Comparison of ENCODE assay signal across 9 mouse cellular contexts in genomic region chr3:38663023-38663422, GRCm38 (mm10).
A peak's percentile ranks its signal among the peaks of the same experiment; 100 is the strongest.
DNase-seq lines count a peak whose midpoint lies in the region; ATAC-seq and TF ChIP-seq lines count a peak whose summit lies in the region.
"Had no signal": no experiment of that assay in that cellular context is flagged by ENCODE, and none has a peak within 500 bp of the region (broad histone marks: within the 10 kb centered on the region; RNA-seq: fewer than 3 reads in every experiment).

No protein-coding gene starts in this region.

- H3K27me3 ChIP-seq in kidney, postnatal 0 days (ENCODE audit: insufficient read depth, low read length): no peaks in the 10 kb centered on the region
- H3K27me3 ChIP-seq: forebrain, embryonic 15.5 days; hindbrain, embryonic 15.5 days had no signal

- no peak overlapping the region for H3K27ac ChIP-seq in kidney, postnatal 0 days
- H3K27ac ChIP-seq: forebrain, embryonic 15.5 days had no signal

- no peaks in the 10 kb centered on the region for H3K9me3 ChIP-seq in kidney, postnatal 0 days (replicated peaks; ENCODE audit: low read length)
- H3K9me3 ChIP-seq: forebrain, embryonic 15.5 days; hindbrain, embryonic 15.5 days had no signal

- TF ChIP-seq CTCF in kidney, postnatal 0 days (IDR thresholded peaks at IDR 0.05; ENCODE audit: low read depth): peak; percentile 57

- no peak overlapping the region for H3K4me3 ChIP-seq in kidney, postnatal 0 days (replicated peaks; ENCODE audit: low read depth, low read length)
- H3K4me3 ChIP-seq: forebrain, embryonic 15.5 days had no signal

- H3K9ac ChIP-seq in kidney, postnatal 0 days (ENCODE audit: low read depth, low read length): no peak overlapping the region
- H3K9ac ChIP-seq: forebrain, embryonic 15.5 days had no signal

- peaks cover 4% of the 10 kb centered on the region; the same call in 1 of the 2 replicates for H3K4me1 ChIP-seq in kidney, postnatal 0 days (replicated peaks; ENCODE audit: insufficient read depth, low read length)

- no peak for DNase-seq in kidney, postnatal 0 days (ENCODE audit: low spot score)
- DNase-seq in kidney, adult 8-10 months: no peak
- peak; percentile 10 to 20 for DNase-seq in B cell, adult 2 months
- DNase-seq in ES-CJ7 (ENCODE audit: low read depth, low spot score): peak; percentile 37
- DNase-seq in lung, postnatal 36 days: peak; percentile 8
- DNase-seq in left cerebral cortex, adult 11 months (ENCODE audit: low spot score): no peak
- DNase-seq in gastrocnemius, adult 18-20 months (ENCODE audit: low spot score): no peak

- no peaks in the 10 kb centered on the region for H3K36me3 ChIP-seq in kidney, postnatal 0 days (ENCODE audit: insufficient read depth, low read length)
- H3K36me3 ChIP-seq: forebrain, embryonic 15.5 days; hindbrain, embryonic 15.5 days had no signal

- no peak for ATAC-seq in kidney, postnatal 0 days (replicated peaks; ENCODE audit: low FRiP score, low read depth)

- H3K4me2 ChIP-seq in kidney, postnatal 0 days (ENCODE audit: low read length): no peak overlapping the region
- H3K4me2 ChIP-seq: forebrain, embryonic 15.5 days had no signal

- 83% methylated on average over 5 of the region's 5 CpGs for WGBS in kidney, postnatal 0 days

Comparison
In these comparisons a context has a peak if more than half of its experiments do, and no peak if none do; other contexts are left out.
1. DNase-seq: peak in B cell, adult 2 months (2 of 2), ES-CJ7 (single experiment) and lung, postnatal 36 days (single experiment); none in kidney, postnatal 0 days (single experiment), kidney, adult 8-10 months (0 of 2), left cerebral cortex, adult 11 months (single experiment) and gastrocnemius, adult 18-20 months (single experiment).